Mouse (Mus musculus) kidney, adult 2 months (tissue): ENCODE results near the gene Axin1.
A peak's percentile ranks its signal among the peaks of the same experiment; 100 is the strongest.

Source experiments
- CTCF ChIP-seq: fragments of 200-500 bp; conservative IDR thresholded peaks from 2 replicates; pipeline ENCODE4 v1.5.1; 2011; ENCODE audit warnings: low read depth, mild to moderate bottlenecking, control low read depth, low read length, moderate library complexity, mixed read lengths; ENCODE audit not compliant: insufficient read depth, insufficient read length
- POLR2A ChIP-seq: fragments of 200-500 bp; IDR thresholded peaks from one replicate; pipeline ENCODE4 v1.6.1; 2011; ENCODE audit warnings: low read depth, low read length, control low read depth

- TF ChIP-seq CTCF: peak; percentile 90
- peak; percentile 37 for TF ChIP-seq POLR2A
These were observed 48.4 kb upstream of the Axin1 start, which contains the start of gene Decr2 for GRCm38 (mm10) chr17:26089905-26090632.
